Mouse (Mus musculus): Measurements from ENCODE around the gene Phldb2.

DNA sequence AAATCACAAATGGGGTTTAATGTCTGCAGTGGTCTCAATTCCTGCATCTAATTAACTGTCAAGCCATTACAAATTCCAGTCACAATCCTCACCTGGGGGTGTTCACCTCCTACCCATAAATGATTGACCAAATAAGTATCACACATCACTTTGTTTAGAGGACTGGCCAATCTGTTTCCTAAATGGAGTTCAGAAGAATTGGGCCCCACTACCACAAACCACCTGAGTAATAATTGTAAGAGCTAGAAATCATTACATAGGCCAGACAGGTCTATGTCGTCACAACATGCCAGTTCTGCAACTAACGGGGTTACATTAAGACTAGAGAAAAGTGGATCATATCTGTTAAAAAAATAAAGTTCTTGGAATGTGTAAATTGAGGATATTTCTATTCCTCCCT lies 1.4 kb downstream of the Phldb2 start:
- TF ChIP-seq CTCF (IDR thresholded peaks at IDR 0.05; ENCODE audit: borderline replicate concordance, extremely low read depth, insufficient read depth, insufficient read length) (no peak), POLR2A (IDR thresholded peaks at IDR 0.05; ENCODE audit: borderline replicate concordance, extremely low read depth, insufficient read depth, insufficient read length, poor library complexity, severe bottlenecking) (no peak)
